Mouse (Mus musculus): ENCODE results near the gene Optc.

DNA sequence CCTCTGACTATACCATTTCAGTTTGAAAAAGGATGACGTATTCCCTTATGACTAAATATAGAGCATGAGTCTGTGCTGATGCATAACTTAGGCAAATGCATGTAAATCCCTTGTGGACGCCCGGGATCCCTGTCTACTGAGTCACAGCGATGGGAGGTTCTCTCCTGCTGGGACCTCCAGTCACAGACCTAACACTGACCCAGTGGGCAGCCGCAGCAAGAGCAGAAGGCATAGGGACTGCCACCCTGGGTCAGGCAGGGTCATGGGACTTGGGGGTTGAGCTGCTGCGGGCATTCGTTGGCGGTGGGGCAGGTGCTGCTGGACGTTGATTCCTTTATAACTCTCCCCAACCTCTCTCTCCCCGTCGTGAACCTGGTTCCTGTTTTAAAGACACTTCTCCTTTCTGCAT, 51.7 kb downstream of the Optc start:
- no peak for TF ChIP-seq CTCF (conservative IDR thresholded peaks at IDR 0.05; ENCODE audit: low read length)
- TF ChIP-seq POU5F1 (IDR thresholded peaks at IDR 0.05; ENCODE audit: borderline replicate concordance, low read length): no peak
